25 mouse cellular contexts compared by ENCODE assay signal in the genomic region with DNA sequence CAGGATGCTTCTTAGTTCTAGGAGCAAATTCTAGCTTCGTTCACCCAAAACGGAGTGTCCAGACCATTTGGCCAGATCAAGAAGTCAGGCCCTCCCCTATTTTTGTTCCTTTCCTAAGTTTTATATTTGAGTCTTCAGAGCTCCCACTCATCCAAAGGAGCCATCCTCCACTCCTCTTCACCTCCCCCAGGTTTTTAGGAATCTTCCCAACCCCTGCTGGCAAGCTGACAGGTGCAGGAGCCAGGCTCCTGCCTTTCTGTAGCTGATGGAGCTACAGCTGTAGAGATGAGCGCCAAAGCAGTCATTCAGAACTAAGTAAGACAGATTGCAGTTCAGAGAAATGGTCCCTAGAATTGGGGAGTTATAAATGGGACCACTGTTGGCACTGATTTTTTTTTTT. TPM values are rescaled to one million over a fixed set of nuclear protein-coding genes. Genes with fewer than 3 reads are reported as not detected.
DNase-seq lines count a peak whose midpoint lies in the region; ATAC-seq and TF ChIP-seq lines count a peak whose summit lies in the region.
"Had no signal": no experiment of that assay in that cellular context is flagged by ENCODE, and none has a peak within 500 bp of the region (broad histone marks: within the 10 kb centered on the region; RNA-seq: fewer than 3 reads in every experiment).

No protein-coding gene starts in this region.

- H3K4me3 ChIP-seq in hindbrain, embryonic 14.5 days (replicated peaks; ENCODE audit: low read length), result no peak overlapping the region
- H3K4me3 ChIP-seq in hindbrain, embryonic 10.5 days, result no peak overlapping the region
- no peak overlapping the region for H3K4me3 ChIP-seq in midbrain, postnatal 0 days (ENCODE audit: low read depth, low read length)
- H3K4me3 ChIP-seq in midbrain, embryonic 16.5 days (ENCODE audit: low read depth, low read length), result no peak overlapping the region
- H3K4me3 ChIP-seq: embryonic facial prominence, embryonic 12.5 days; embryonic facial prominence, embryonic 15.5 days; gastrocnemius, adult 2 months; heart, embryonic 12.5 days; heart, embryonic 15.5 days; hindbrain, embryonic 12.5 days had no signal

- no peak overlapping the region for H3K4me2 ChIP-seq in hindbrain, embryonic 14.5 days (replicated peaks)
- no peak overlapping the region for H3K4me2 ChIP-seq in midbrain, postnatal 0 days (ENCODE audit: low read depth, low read length, poor library complexity, severe bottlenecking)
- H3K4me2 ChIP-seq in midbrain, embryonic 16.5 days (ENCODE audit: low read length), result no peak overlapping the region
- H3K4me2 ChIP-seq: embryonic facial prominence, embryonic 12.5 days; embryonic facial prominence, embryonic 15.5 days; heart, embryonic 12.5 days; heart, embryonic 15.5 days; hindbrain, embryonic 12.5 days had no signal

- no peaks in the 10 kb centered on the region for H3K9me3 ChIP-seq in hindbrain, embryonic 14.5 days (ENCODE audit: control insufficient read depth, low read length)
- no peaks in the 10 kb centered on the region for H3K9me3 ChIP-seq in hindbrain, embryonic 10.5 days
- no peaks in the 10 kb centered on the region for H3K9me3 ChIP-seq in midbrain, postnatal 0 days (ENCODE audit: low read length)
- H3K9me3 ChIP-seq in midbrain, embryonic 16.5 days (replicated peaks; ENCODE audit: control insufficient read depth, low read length, poor library complexity, severe bottlenecking), result no peaks in the 10 kb centered on the region
- H3K9me3 ChIP-seq: embryonic facial prominence, embryonic 12.5 days; embryonic facial prominence, embryonic 15.5 days; heart, embryonic 15.5 days; hindbrain, embryonic 12.5 days had no signal

- no peak for TF ChIP-seq CTCF in midbrain, postnatal 0 days (IDR thresholded peaks at IDR 0.05)

- no peak for ATAC-seq in hindbrain, embryonic 14.5 days (ENCODE audit: low FRiP score)
- no peak for ATAC-seq in midbrain, postnatal 0 days (ENCODE audit: low FRiP score)
- no peak for ATAC-seq in midbrain, embryonic 16.5 days
- ATAC-seq: activated CD4-positive, CD25-positive, alpha-beta regulatory T cell, adult 4 months; forebrain, embryonic 14.5 days; forebrain, postnatal 0 days had no signal

- H3K9ac ChIP-seq in hindbrain, embryonic 14.5 days, result no peak overlapping the region
- H3K9ac ChIP-seq in midbrain, postnatal 0 days (replicated peaks; ENCODE audit: low read length, poor library complexity, severe bottlenecking), result no peak overlapping the region
- H3K9ac ChIP-seq in midbrain, embryonic 16.5 days (ENCODE audit: low read depth, low read length), result no peak overlapping the region
- H3K9ac ChIP-seq: embryonic facial prominence, embryonic 12.5 days; embryonic facial prominence, embryonic 15.5 days; forebrain, postnatal 0 days; heart, embryonic 12.5 days; heart, embryonic 15.5 days; hindbrain, embryonic 12.5 days had no signal

- DNase-seq in cerebellum, postnatal 10 days, result peak; percentile 81 to 85
- DNase-seq in cerebellum, adult 9-10 months, result no peak
- DNase-seq in hindbrain, embryonic 14.5 days (ENCODE audit: low spot score), result peak; percentile 28
- DNase-seq in hindbrain, embryonic 10.5 days (ENCODE audit: low spot score), result no peak
- peak; percentile 36 for DNase-seq in midbrain, postnatal 0 days (ENCODE audit: low spot score)
- DNase-seq: adrenal gland, adult 8-10 months; adrenal gland, postnatal 25 days; cerebellum, adult 18-20 months; forebrain, postnatal 0 days; gastrocnemius, adult 2 months; gastrocnemius, postnatal 14 days; heart, adult 18-20 months; heart, postnatal 10 days; heart, postnatal 36 days; kidney, adult 11 months had no signal

- no peaks in the 10 kb centered on the region for H3K27me3 ChIP-seq in hindbrain, embryonic 14.5 days (ENCODE audit: control insufficient read depth, insufficient read depth, low read length)
- no peaks in the 10 kb centered on the region for H3K27me3 ChIP-seq in hindbrain, embryonic 10.5 days (ENCODE audit: insufficient read depth, poor library complexity, severe bottlenecking)
- no peaks in the 10 kb centered on the region for H3K27me3 ChIP-seq in midbrain, postnatal 0 days (ENCODE audit: insufficient read depth, low read length)
- no peaks in the 10 kb centered on the region for H3K27me3 ChIP-seq in midbrain, embryonic 16.5 days (ENCODE audit: control insufficient read depth, insufficient read depth, low read depth, low read length)
- H3K27me3 ChIP-seq: embryonic facial prominence, embryonic 12.5 days; embryonic facial prominence, embryonic 15.5 days; heart, embryonic 12.5 days; heart, embryonic 15.5 days; hindbrain, embryonic 12.5 days had no signal

- 82% methylated on average over 3 of the region's 3 CpGs for WGBS in hindbrain, embryonic 14.5 days
- 81% methylated on average over 3 of the region's 3 CpGs for WGBS in hindbrain, embryonic 10.5 days
- WGBS in midbrain, postnatal 0 days, result 89% methylated on average over 3 of the region's 3 CpGs
- 85% methylated on average over 3 of the region's 3 CpGs for WGBS in midbrain, embryonic 16.5 days

- H3K4me1 ChIP-seq in hindbrain, embryonic 14.5 days (replicated peaks; ENCODE audit: control insufficient read depth, insufficient read depth, low read length), result no peaks in the 10 kb centered on the region
- no peaks in the 10 kb centered on the region for H3K4me1 ChIP-seq in hindbrain, embryonic 10.5 days (replicated peaks)
- H3K4me1 ChIP-seq in midbrain, postnatal 0 days (ENCODE audit: insufficient read depth, low read length), result no peaks in the 10 kb centered on the region
- no peaks in the 10 kb centered on the region for H3K4me1 ChIP-seq in midbrain, embryonic 16.5 days (ENCODE audit: control insufficient read depth, insufficient read depth, low read length)
- H3K4me1 ChIP-seq: embryonic facial prominence, embryonic 12.5 days; hindbrain, embryonic 12.5 days had no signal

- no peak overlapping the region for H3K27ac ChIP-seq in hindbrain, embryonic 14.5 days
- no peak overlapping the region for H3K27ac ChIP-seq in hindbrain, embryonic 10.5 days
- H3K27ac ChIP-seq in midbrain, postnatal 0 days (ENCODE audit: low read depth, low read length), result no peak overlapping the region
- H3K27ac ChIP-seq in midbrain, embryonic 16.5 days (ENCODE audit: low read length), result no peak overlapping the region
- H3K27ac ChIP-seq: embryonic facial prominence, embryonic 12.5 days; embryonic facial prominence, embryonic 15.5 days; gastrocnemius, adult 2 months; heart, embryonic 15.5 days; hindbrain, embryonic 12.5 days had no signal

- no peaks in the 10 kb centered on the region for H3K36me3 ChIP-seq in hindbrain, embryonic 14.5 days (replicated peaks; ENCODE audit: control insufficient read depth, insufficient read depth)
- no peaks in the 10 kb centered on the region for H3K36me3 ChIP-seq in hindbrain, embryonic 10.5 days
- no peaks in the 10 kb centered on the region for H3K36me3 ChIP-seq in midbrain, postnatal 0 days (ENCODE audit: insufficient read depth, low read length)
- no peaks in the 10 kb centered on the region for H3K36me3 ChIP-seq in midbrain, embryonic 16.5 days (ENCODE audit: control insufficient read depth, insufficient read depth, low read length)
- H3K36me3 ChIP-seq: embryonic facial prominence, embryonic 12.5 days; embryonic facial prominence, embryonic 15.5 days; heart, embryonic 12.5 days; heart, embryonic 15.5 days; hindbrain, embryonic 12.5 days had no signal

RNA-seq across cellular contexts. Expression of gene Alox12, which starts 23.8 kb away (rescaled TPM):
- polyA plus RNA-seq in hindbrain, embryonic 14.5 days (2014; fragmentation: Nextera tagmentation; extraction: Ambion mirVana), result 1.7 and 2.1 TPM in 2 replicates
- polyA plus RNA-seq in hindbrain, embryonic 10.5 days (2016; fragmentation: Nextera tagmentation; extraction: Ambion mirVana), result 2.4 and 3.7 TPM in 2 replicates
- 0.16 and 0.57 TPM in 2 replicates for total RNA-seq in midbrain, postnatal 0 days (2014; rRNA removed)
- 0.29 and 0.35 TPM in 2 replicates for polyA plus RNA-seq in midbrain, postnatal 0 days (2015; fragmentation: Nextera tagmentation; extraction: Ambion mirVana)
- 0.34 and 0.49 TPM in 2 replicates for polyA plus RNA-seq in midbrain, embryonic 16.5 days (2015; fragmentation: Nextera tagmentation; extraction: Ambion mirVana)
- polyA plus RNA-seq: activated CD4-positive, CD25-positive, alpha-beta regulatory T cell, adult 4 months had no signal

RNA-seq across cellular contexts. Expression of gene Rnasek, which starts 39.3 kb away (rescaled TPM):
- 342 and 388 TPM in 2 replicates for polyA plus RNA-seq in hindbrain, embryonic 14.5 days (2014; fragmentation: Nextera tagmentation; extraction: Ambion mirVana)
- polyA plus RNA-seq in hindbrain, embryonic 10.5 days (2016; fragmentation: Nextera tagmentation; extraction: Ambion mirVana), result 125 and 171 TPM in 2 replicates
- total RNA-seq in midbrain, postnatal 0 days (2014; rRNA removed), result 66.1 and 81.2 TPM in 2 replicates
- 588 and 612 TPM in 2 replicates for polyA plus RNA-seq in midbrain, postnatal 0 days (2015; fragmentation: Nextera tagmentation; extraction: Ambion mirVana)
- 368 and 379 TPM in 2 replicates for polyA plus RNA-seq in midbrain, embryonic 16.5 days (2015; fragmentation: Nextera tagmentation; extraction: Ambion mirVana)

RNA-seq across cellular contexts. Expression of gene Gm21988, which starts 39.3 kb away (rescaled TPM):
- 12.6 and 15.9 TPM in 2 replicates for polyA plus RNA-seq in hindbrain, embryonic 14.5 days (2014; fragmentation: Nextera tagmentation; extraction: Ambion mirVana)
- polyA plus RNA-seq in hindbrain, embryonic 10.5 days (2016; fragmentation: Nextera tagmentation; extraction: Ambion mirVana), result 10.0 and 14.5 TPM in 2 replicates
- total RNA-seq in midbrain, postnatal 0 days (2014; rRNA removed), result 3.4 and 5.5 TPM in 2 replicates
- polyA plus RNA-seq in midbrain, postnatal 0 days (2015; fragmentation: Nextera tagmentation; extraction: Ambion mirVana), result 18.6 and 20.1 TPM in 2 replicates
- polyA plus RNA-seq in midbrain, embryonic 16.5 days (2015; fragmentation: Nextera tagmentation; extraction: Ambion mirVana), result 12.0 and 12.7 TPM in 2 replicates
- total RNA-seq: common myeloid progenitor, adult 5-6 weeks had no signal

RNA-seq across cellular contexts. Expression of gene 0610010K14Rik, which starts 41.2 kb away (rescaled TPM):
- polyA plus RNA-seq in hindbrain, embryonic 14.5 days (2014; fragmentation: Nextera tagmentation; extraction: Ambion mirVana), result 155 and 161 TPM in 2 replicates
- 240 and 261 TPM in 2 replicates for polyA plus RNA-seq in hindbrain, embryonic 10.5 days (2016; fragmentation: Nextera tagmentation; extraction: Ambion mirVana)
- total RNA-seq in midbrain, postnatal 0 days (2014; rRNA removed), result 43.0 and 76.9 TPM in 2 replicates
- polyA plus RNA-seq in midbrain, postnatal 0 days (2015; fragmentation: Nextera tagmentation; extraction: Ambion mirVana), result 138 and 154 TPM in 2 replicates
- polyA plus RNA-seq in midbrain, embryonic 16.5 days (2015; fragmentation: Nextera tagmentation; extraction: Ambion mirVana), result 165 and 167 TPM in 2 replicates

RNA-seq across cellular contexts. Expression of gene Alox12e, which starts 43.5 kb away (rescaled TPM):
- polyA plus RNA-seq in hindbrain, embryonic 14.5 days (2014; fragmentation: Nextera tagmentation; extraction: Ambion mirVana), result not detected in 2 replicates
- polyA plus RNA-seq in hindbrain, embryonic 10.5 days (2016; fragmentation: Nextera tagmentation; extraction: Ambion mirVana), result not detected in 2 replicates
- total RNA-seq in midbrain, postnatal 0 days (2014; rRNA removed), result 0.05 TPM in 1 of 2 replicates, not detected in the other
- 0.16 and 0.31 TPM in 2 replicates for polyA plus RNA-seq in midbrain, postnatal 0 days (2015; fragmentation: Nextera tagmentation; extraction: Ambion mirVana)
- not detected in 2 replicates for polyA plus RNA-seq in midbrain, embryonic 16.5 days (2015; fragmentation: Nextera tagmentation; extraction: Ambion mirVana)
- total RNA-seq: adrenal gland, adult 8-10 months; adrenal gland, postnatal 25 days; common myeloid progenitor, adult 5-6 weeks; gastrocnemius, adult 2 months; heart, adult 18-20 months; heart, postnatal 10 days; heart, postnatal 36 days had no signal
- polyA plus RNA-seq: activated CD4-positive, CD25-positive, alpha-beta regulatory T cell, adult 4 months; embryonic facial prominence, embryonic 12.5 days; forebrain, embryonic 11.5 days; forebrain, embryonic 14.5 days; heart, embryonic 12.5 days; hindbrain, embryonic 12.5 days had no signal

Comparison
In these comparisons a context has a peak if more than half of its experiments do, and no peak if none do; other contexts are left out.
1. DNase-seq: peak in cerebellum, postnatal 10 days (2 of 2), hindbrain, embryonic 14.5 days (single experiment) and midbrain, postnatal 0 days (single experiment); none in cerebellum, adult 9-10 months (single experiment) and hindbrain, embryonic 10.5 days (single experiment).